Mouse (Mus musculus): ENCODE results near the gene Naa35. TPM values are rescaled to one million over a fixed set of nuclear protein-coding genes. Genes with fewer than 3 reads are reported as not detected.

The Naa35 gene
- total RNA-seq, 2 experiments from 2014 or later: 32.0 to 36.5 TPM

DNA sequence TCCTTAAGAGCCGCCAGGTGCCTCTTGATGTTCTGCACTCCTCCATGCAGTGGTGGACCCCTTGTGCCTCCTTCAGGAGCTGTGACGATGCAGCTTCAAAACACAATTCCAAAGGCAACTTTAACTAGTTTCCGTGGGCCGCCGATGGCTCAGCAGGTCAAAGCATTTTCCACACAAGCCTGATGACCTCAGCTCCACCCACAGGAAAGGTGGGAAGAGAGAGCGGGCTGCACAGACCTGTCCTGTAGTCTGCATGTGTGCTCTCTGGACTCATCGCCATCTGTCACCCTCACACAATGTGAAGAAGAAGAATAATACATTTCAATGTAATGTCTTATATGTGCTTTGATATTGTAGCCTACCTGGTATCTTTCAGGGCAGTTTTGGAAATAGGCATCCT, 41.7 kb downstream of the Naa35 start:
- DNase-seq: no peak
- intact Hi-C loops (cut with DNase I): no loop called here

DNA sequence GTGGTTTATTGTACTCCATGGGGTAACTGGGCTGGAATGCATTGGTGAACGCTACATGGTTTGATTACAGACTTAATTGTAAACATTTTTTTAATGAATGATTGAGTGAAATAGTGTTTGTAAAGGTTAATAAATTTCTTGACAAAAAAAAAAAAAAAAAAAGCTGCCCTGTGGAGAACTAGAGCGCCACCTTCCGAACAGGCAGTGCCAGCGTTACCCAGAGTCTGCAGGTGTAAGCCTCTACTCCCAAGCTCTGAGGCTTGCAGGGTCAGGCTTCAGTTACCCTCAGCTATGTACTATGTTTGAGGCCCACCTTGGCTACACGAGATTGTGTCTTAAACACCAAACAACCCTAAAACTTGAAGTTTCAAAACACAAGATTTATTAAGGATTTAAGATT, 49.6 kb downstream of the Naa35 start:
- no peak for DNase-seq
- intact Hi-C loops (cut with DNase I): no loop called here

DNA sequence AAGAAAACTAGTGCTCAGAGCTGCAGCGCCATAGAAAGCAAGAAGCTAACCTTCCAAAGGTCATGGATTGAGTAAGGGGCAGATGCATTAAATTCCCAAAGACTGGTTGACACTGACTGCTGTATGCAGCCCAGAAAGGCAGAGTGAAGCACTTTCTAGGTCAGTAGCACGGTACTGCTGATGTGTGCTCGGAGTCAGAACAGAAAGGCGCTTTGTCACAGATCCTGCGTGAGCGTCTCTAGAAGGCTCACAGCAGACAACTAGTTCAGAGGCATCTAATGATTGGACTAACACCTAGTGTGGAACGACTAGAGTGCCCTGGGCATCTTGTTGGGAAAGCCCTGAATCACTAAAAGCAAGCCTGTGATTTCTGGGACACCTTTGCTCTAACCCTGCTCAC, 52.7 kb downstream of the Naa35 start:
- DNase-seq: no peak
- intact Hi-C loops (cut with DNase I): no loop called here

DNA sequence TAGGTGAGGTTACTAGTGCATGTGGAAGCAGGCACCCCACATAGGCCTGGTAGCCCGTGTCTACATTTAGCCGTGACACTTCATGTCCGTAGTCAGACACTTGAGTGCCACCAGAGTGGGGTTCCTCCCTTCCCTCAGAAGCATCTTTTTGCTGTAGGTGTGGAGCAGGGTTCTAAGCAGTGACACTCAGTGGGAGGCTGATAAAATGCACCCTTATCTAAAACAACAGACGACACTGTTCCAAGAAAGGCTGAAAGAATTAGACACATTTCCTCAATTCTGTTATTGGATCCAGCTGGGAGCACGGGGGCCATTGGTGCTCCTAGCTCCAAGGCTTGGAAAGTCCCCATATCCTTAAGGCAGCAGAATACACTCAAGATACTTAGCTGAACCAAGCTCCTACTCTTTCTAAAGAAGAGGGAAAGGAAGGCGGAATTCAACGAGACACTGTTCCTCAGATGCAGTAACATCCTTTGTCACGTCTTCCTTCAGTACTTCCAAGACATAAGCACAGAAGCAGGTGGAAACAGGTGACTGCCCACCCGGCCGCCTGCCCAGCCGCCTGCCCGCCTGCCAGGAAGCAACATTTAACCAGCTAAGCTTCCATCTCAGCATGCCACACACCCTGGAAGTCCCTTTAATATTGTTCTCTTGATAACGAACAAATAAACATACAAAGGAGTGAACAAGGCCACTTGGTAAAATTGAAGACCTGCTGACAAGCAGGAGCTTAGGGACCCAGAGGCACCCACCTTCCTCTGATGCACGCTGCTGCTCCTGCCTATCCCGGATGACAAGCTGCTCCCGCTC, 54.5 kb downstream of the Naa35 start:
- DNase-seq: no peak
- intact Hi-C loops (cut with DNase I): no loop called here

DNA sequence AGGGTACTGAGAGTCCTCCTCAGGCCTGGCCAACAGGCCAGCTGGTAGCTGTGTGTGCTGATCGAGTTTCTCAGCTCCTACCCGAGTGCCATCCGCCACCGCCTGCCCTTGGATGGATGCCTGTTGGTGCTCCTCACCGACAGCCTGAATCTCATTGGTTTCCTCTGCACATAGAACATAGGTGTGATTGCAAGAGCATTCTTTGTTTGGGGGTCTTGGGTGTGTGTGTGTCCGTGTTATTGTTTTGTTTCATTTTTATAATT, 55.0 kb downstream of the Naa35 start:
- DNase-seq: peak in 1 of 2 experiments; percentile 31
- intact Hi-C loops (cut with DNase I): no loop called here

DNA sequence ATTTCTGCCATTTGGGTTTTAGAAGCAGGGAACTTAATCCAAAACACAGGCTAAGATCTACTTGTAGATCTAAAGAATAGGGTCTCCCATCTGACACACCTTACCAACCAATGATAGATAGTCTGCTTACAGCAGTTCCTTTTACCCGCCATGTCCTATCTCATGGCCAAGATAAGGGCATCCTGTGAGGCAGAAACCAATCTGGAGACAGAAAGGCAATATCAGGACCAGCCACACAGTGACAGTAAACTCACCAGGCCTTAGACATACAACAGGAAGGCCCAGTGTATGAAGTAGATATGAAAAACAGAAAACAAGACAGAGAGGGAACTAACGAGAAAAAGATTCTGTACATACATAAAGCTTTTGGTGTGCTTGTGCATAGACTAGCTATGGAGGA, 57.8 kb downstream of the Naa35 start:
- intact Hi-C loops (cut with DNase I): no loop called here
- DNase-seq: no peak

DNA sequence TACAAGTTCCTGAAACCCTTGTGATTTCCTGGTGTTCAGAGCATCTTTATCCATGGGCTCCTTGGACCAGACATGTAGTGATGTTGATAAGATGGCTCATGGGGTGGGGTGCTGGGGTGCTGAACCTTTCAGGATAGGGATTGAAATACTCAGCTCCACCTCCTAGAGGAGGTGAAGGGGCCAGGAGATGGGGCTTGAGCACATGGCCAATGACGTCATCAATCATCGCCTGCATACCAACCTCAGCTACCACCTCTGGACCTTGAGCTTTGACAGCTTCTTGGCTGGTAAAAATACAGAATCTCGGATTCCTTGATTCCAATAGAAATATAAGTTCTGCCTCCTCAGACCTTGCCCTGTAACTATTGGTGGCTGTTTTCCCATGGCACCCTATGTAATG, 60.4 kb downstream of the Naa35 start:
- intact Hi-C loops (cut with DNase I): no loop called here
- DNase-seq: no peak

DNA sequence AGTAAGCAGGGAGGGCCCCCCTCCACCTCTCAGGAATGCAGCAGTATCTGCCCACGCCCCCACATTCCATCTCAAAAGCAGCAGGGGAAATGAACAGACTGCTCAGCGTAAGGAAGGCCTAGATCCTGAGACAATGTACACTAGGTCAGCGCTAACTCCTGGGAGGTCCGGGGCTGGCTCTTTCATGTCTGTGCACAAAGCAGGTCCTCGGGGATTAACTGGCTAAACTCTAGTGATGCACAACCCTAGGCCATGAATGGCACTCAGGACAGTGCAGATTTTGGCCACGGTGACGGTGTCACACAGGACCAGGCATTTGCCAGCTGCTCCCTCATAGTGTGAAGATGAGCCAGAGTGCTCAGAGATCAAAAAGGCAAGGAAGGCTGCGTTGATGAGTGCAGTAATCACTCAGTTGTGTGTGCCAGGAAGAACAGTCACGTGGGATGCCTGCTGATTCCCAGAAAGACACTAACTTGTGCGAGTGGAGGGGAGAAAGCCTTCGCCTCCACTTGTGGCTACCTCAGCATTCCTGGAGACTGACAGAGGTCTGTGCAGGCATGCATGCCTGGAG, 61.7 kb downstream of the Naa35 start:
- intact Hi-C loops (cut with DNase I): no loop called here
- no peak for DNase-seq

DNA sequence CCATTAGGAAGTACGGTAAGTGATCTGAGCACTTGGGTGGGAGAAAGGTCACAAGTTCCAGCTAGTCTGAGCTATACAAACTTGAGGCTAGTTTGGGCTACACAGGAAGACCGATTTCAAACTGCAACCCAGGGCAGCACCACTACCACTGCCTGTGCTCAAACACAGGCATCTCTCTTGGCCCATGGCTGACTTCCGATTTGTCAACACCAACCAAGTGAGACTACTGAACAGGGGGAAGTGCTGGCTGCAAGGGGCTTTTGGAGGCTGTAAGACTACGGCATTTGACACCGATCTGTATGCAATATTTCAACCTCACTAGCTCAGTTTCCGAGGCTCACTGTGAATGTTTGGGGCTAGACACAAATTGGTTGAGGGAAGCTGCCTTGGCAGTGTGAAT, 62.4 kb downstream of the Naa35 start:
- intact Hi-C loops (cut with DNase I): no loop called here
- DNase-seq: no peak

DNA sequence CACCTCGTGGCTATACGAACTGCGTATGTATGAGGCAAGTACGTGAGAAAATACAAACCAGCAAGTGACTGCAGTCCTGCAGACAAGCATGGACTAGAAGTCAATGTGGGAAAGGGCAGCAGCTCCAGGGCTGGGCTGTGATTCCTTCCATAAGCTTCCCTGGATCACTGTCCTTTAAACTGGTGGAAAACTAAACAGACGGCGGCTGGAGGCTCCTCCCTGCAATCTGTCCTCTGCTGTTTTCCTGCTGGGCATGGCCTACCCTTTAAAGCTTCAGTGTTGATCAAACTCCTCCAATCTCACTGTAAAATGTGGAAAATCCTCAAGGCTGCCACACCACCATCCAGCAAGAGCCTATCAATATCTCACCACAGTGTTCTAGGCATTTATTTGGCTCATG, 63.5 kb downstream of the Naa35 start:
- no peak for DNase-seq
- intact Hi-C loops (cut with DNase I): no loop called here

DNA sequence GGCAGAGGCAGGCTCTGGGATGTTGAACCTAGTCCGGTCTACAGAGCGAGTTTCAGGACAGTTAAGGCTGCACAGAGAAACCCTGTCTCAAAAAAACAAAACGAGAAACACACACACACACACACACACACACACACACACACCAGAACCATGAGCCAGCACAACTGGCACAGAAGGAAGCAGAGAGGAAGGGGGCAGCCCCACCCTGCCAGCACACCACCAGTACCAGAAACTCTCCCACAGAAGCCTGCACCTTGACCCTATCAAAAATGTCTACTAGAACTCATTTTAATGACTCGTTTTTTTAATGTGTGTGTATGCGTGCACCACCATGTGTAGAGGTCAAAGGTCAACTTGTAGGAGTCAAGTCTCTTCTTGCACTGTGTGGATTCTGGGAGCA, 64.7 kb downstream of the Naa35 start:
- intact Hi-C loops (cut with DNase I): no loop called here
- DNase-seq: no peak

DNA sequence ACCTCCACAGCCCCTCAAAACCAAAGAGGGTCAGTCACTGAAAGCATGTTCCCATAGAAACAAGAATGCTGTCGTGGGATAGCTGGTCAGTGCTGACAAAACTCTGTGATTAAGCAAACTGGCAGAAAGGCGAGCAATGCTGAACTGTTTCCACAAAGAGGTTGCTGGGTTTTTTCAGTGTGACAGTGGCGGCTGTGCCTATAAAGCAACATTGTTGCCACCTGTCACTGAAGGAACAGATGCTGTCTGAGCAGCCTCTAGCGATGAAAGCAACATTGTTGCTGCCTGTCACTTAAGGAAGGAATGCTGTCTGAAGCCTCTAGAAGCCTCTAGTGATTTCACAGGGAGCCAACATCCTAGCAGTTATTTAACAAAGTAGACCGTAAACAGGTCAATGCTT, 67.6 kb downstream of the Naa35 start:
- intact Hi-C loops (cut with DNase I): no loop called here
- DNase-seq: no peak

DNA sequence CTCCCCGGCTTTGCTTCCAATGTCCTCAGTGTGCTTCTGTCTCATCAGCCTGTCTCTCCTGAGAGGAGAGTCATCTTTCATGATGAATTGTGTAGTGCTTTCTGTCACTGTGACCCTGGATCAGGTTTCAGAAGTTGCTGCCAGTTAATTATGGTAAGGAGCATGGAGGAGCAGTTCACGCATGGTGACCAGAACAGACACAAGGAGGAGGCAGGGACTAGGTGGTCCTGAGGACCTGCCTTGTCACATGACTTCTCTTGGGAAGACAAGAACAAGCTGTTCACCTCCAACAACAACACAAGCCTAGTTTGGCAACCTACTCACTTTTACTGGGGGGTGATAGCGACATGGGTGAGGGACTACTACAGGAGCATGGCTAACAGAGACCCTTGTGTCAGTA, 68.1 kb downstream of the Naa35 start:
- intact Hi-C loops (cut with DNase I): no loop called here
- no peak for DNase-seq

DNA sequence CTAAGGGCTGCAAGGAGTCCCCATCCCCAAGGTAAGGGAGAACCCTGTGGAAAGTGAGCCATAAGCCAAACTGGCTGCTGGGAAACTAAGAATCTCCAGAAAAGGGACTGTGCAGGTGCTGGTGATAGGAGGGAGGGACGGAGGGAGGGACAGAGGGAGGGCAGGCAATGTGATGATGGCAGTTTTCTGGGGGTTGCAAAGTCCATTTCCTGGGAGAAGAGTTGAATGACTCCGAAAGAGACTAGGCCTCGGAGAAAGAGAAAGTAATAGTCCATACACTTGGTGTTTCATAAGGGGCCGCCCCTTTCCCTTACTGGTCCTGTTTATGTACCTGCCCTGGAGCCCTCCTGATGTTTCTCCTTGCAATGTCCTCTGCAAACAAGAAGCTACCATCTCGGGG, 69.4 kb downstream of the Naa35 start:
- no peak for DNase-seq
- intact Hi-C loops (cut with DNase I): no loop called here

DNA sequence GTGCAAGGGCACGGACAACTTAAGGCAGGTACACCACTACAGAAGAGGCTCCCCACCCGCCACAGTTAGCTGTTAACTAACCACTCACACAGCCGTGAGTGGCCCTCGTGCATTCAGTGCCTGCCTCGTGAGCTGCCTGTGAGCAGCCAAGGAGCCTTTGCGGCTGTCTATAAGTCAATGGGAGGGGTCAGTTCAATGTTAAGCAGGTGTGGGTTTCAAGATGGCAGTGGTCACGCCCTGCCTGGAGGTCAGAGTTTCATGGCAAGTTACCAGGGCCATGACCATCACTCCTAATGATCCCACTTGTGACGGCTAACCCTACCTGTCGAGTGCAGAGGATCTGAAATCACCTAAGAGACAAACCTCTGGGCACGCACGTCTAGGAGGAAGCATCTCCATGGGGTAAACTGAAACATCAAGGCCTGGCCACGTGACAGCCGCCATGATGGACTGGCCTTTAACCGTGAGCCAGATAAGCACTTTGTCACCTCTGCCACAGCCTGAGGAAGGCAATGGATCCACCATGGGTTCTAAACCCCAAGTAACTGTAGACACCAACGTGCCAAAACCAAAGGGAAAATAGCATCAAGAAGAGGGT, 70.8 kb downstream of the Naa35 start:
- intact Hi-C loops (cut with DNase I): no loop called here
- no peak for DNase-seq

DNA sequence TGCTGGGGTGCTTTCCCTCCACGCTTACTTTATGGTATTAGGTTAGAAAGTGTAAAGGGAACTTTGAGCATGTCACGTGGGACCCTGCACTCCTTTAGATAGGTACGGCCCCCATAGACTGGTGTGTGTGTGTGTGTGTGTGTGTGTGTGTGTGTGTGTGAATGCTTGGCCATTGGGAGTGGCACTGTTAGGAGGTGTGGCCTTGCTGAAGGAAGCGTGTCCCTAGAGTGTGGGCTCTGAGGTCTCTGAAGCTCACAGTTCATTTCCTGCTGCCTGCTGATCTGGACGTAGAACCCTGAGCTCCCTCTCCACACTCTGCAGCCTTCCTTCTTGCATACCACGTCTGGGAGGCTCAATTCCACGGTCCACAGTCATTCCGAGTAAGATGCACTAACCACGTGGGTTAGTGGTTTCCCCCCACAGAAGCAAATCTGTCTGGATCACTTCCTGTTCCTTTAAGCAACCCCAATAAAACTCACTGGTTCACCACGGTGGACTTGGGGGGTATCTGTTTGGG, 71.3 kb downstream of the Naa35 start:
- DNase-seq: no peak
- intact Hi-C loops (cut with DNase I): no loop called here

DNA sequence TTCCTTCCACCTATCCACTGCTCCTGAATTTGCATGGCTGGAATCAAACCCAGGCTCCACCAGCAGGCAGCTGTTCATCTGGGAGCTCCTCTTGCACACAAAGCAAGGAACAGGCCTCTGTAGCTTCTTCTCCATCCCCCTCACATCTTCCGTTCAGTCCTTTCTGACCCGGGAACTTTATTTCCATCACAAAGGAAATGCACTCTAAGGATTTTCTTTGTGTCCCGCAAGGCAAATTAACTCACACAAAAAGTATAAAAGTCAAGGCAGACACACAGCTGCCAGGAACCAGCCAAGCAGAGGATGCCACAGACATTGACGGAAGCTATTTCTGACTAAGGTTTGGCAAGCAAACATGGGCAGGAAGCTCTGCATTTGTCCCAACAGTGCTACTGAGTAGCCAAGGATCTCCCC, 71.9 kb downstream of the Naa35 start:
- intact Hi-C loops (cut with DNase I): no loop called here
- DNase-seq: no peak

DNA sequence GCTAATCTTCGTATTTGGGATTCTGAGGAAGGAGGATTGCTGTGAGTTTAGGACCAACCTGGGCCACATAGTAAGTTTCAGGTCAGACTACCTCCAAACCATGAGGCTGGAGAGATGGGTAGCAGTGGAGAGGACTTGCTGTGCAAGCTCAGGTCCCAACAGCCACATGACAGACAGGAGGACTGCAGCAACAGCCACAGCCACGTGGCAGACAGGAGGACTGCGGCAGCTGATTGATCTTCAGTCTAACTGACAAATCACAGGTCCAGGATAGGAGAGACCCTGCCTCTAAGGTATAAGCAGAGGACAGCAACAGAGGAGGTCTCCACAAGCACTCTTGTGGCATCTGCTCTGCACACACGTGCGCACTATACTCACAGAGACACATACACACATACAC, 72.7 kb downstream of the Naa35 start:
- intact Hi-C loops (cut with DNase I): no loop called here
- no peak for DNase-seq

DNA sequence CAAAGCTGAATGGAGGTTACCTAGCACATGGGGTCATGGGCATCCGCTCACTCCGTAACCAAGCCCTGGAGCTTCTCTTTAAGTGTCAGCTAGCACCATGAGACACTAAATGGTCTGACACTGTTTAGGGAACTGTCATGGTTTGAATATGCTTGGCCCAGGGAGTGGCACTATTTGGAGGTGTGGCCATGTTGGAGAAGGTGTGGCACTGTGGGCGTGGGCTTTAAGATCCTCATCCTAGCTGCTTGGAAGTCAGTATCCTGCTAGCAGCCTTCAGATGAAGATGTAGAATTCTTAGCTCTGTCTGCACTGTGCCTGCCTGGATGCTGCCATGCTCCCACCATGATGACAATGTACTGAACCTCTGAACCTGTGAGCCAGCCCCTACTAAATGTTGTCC, 75.3 kb downstream of the Naa35 start:
- intact Hi-C loops (cut with DNase I): no loop called here
- no peak for DNase-seq

DNA sequence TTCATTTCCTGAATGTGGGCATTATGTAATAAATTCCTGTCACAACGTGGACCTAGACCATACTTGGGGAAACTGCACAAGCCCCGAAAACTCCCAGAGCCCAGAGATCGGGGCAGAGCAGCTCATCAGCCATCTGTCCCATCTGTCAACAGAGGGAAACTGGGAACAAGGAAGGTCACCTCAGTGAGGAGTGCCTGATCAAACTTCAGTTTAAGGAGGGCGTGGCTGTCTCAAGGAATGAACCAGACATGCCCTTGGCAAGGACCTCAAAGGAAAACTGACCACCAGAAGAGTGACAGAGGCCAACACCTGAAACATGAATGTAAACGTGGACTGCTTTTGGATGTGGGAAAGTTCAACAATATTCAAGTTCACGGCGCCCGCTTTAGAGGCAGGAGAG, 76.3 kb downstream of the Naa35 start:
- DNase-seq: no peak
- intact Hi-C loops (cut with DNase I): no loop called here

DNA sequence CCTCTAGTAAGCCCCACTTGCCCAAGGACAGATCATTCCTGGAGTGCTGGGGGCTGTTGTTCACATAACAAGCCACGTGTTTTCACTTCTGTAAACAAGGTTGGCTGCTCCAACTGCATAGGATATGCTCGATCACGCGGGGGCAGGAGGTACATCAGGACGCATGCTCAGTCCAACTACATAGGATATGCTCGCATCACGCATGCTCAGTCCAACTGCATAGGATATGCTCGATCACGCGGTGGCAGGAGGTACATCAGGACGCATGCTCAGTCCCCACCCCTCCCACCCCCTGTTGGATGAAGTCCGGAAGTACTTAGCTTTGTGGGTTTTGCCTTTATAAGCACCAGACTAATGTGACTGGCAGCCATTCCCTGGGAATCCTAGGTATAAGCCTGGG, 76.9 kb downstream of the Naa35 start:
- intact Hi-C loops (cut with DNase I): no loop called here
- no peak for DNase-seq

DNA sequence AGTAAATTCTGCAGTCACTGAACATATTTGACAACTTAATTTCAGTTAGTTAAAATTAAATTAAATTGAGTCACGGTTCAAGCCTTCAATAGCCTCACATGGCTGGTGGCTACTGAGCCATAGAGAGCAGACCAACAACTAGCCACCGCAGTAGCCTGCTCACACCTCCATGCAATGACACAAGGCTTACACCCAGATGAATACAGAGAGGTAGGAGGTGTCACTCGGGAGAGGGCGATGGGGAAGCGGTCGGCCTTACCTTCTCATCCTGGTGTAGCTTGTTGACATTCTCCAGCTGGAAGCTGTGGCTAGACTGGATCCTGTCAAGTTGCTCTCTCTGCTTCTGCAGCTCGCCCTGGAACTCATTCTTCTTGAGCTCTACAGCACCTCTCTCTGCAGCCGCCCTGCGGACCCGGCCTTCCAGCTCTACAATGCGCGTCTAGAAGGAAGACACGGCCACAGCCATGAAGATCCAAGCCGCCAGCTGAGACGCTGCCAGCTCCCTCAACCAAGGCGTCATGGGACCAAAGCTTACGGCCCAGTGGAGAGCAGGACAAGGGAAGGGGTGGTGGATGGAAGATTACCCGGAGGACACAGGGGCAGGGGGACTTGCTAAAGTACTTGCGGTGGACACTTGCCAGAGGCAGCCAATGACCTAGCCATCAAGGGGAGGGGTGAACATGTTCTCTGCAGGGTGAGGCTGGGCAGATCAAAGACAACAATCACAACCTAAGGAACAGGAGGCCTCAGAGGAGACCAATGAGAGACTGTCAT, 79.1 kb downstream of the Naa35 start:
- no peak for DNase-seq
- intact Hi-C loops (cut with DNase I): no loop called here

Data from gastrocnemius, postnatal 36 days (tissue).